Mouse (Mus musculus) T-helper 1 cell (primary cell): ENCODE data around the gene Gipc3.

Experiments used
- in situ Hi-C: fragments of 300-600 bp; cut with MboI, MseI; formaldehyde crosslinking; loops from one replicate; pipeline ENCODE4 v1.15.1; 2025; ENCODE audit warnings: high pct_unique_total_duplicates

Gipc3 gene

DNA sequence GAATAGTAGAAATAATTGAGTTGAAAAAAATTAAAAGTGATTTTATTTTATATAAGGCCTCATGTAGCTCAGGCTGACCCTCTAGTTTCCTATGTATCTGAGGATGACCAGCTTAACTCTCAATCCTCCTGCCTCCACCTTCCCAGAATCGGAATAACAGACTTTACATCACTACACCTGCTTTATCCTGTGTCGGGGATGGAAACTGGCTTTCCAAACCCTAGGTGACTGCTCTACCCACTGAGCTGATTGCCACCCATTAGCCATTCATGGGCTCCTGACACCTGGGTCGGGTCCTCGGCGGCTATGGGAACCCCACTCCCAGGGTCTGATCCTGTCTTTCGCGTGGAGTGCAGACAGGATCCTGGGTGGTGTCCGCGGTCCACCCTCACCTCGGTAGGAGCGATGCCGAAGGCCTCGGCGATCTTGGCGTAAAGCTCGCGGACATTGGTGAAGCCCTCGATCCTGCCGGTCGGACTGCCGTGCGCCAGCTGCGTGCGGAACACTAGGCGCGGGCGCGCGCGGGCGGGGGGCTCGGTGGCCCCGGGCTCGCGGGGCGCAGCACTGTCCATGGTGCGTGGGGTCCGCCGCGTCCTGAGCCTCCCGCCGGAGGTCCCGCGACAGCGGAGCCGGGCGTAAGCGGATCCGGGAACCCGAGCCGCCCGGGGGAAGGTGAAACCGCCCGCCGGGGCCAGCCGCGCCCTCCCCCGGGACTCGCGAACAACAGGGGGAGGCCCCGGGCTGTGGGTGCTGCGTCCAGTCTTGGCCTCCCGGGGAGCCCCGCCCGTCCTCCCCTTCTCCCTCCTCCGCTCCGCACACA, at the start of gene Gipc3:
Gene Gipc3, minus strand, starts transcription at position 581 of the 820 bp plus-strand sequence.
- in situ Hi-C loops = no loop called here

- in situ Hi-C loops = loop anchor here (5.0 to 10.0 kb wide), 2 partner anchors 62 to 140 kb away; partner anchors contain the start of gene Nfic
Observed at GRCm38 (mm10) chr10:81392781-81393185, 49.7 kb upstream of the Gipc3 start, which contains the start of gene Smim24. TSS of gene Smim24 (plus strand) at chr10:81393051.

- in situ Hi-C loops = loop anchor here (5.0 to 10.0 kb wide), 2 partner anchors 63 to 140 kb away; partner anchors contain the start of gene Nfic
Observed at GRCm38 (mm10) chr10:81392270-81392669, 49.2 kb upstream of the Gipc3 start.

- in situ Hi-C loops = loop anchor here (5.0 to 10.0 kb wide), 2 partner anchors 64 to 142 kb away; partner anchors contain the start of gene Nfic
Observed at GRCm38 (mm10) chr10:81390678-81390965, 47.6 kb upstream of the Gipc3 start.

DNA sequence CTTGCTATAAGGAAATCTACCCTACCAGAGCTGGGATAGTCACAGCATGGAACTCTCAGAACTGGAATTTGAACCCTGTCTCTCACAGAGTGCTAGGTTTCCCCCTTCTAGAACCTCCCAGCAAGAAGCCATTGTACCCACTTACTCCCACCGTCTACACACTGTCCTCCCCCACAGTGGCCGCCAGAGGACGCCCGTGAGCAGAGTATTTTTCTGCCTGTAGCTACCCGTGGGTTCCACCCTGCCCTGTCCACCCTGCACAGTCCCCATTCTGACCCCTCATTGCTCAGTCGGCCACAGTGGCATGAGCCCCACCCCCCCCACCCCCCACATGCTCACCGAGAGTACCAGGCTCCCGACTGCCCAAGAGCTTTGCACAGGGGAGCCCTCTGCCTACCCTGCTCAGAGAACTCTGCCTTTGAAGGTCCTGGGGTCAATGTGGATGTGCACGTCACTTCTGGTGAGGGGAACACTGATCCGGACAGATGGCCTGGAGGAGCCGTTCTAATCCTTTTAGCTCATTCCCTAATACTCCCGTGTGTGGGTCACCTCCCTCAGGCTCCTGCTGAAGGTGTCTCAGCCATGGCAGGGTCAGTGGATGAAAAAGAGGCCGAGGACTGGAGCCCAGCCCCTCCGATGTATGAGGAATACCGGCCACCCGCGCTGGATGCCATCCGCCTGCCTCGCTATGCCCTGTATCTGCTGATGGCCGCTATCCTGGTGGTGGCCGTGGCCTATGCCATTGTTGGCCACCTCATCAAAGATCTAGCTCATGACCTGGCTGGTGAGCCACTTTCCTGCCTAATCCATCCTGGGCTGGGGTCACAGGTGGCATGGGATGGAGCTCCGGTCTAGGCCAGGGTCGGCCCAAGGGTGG, 47.0 kb upstream of the Gipc3 start:
- in situ Hi-C loops = loop anchor here (5.0 to 10.0 kb wide), 2 partner anchors 65 to 142 kb away; partner anchors contain the start of gene Nfic

DNA sequence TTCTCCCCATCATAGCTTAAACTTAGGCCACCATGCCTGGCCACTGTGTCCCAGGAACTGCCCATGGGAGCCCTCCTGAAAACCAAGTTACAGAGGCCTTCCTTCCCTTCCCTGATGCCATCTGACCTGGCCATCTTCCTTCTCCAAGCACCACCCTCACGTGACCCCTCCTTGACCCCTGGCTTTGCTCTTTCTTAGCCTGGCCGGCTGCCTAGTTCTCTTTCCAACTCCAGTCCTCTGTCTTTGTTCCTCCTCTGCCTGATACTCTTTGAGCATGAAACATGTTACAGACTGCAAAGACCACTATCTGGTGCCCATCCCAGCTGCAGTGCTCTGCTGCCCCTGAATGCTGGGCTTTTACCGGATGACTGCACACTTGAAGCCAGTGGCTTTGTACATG, 46.3 kb upstream of the Gipc3 start:
- in situ Hi-C loops = no loop called here

DNA sequence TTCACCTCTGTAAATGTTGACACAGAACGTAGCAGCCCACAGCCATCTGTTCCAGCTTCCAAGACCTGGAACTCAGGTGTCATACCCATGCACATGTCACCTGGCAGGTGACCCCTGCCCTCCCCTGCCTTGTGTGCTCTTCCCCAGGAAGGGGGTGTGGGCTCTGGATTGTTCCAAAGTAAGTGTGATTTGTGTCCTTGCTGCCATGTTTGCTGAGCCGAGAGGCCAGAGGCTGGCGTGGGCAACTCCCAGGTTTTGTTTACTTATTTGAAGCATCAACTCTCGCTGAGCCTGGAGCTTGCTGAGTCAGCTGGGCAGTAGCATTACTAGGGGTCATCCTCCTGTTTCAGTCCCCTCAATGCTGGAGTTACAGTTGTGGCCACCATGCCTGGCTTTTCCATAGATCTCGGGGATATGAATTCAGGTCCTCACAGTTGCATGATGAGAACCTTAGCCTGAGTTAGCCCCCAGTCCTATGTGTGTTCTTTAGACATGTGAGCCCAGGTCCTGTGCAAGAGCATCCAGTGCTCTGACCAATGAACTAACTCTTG, 45.5 kb upstream of the Gipc3 start, which contains the start of gene Gm48552:
Gene Gm48552, plus strand, starts transcription at position 501 of the 551 bp plus-strand sequence.
- in situ Hi-C loops = no loop called here

GRCm38 (mm10) chr10:81387716-81388115, 44.6 kb upstream of the Gipc3 start:
- in situ Hi-C loops = no loop called here

GRCm38 (mm10) chr10:81385603-81386306, 42.7 kb upstream of the Gipc3 start:
- in situ Hi-C loops = no loop called here

GRCm38 (mm10) chr10:81384605-81384982, 41.5 kb upstream of the Gipc3 start:
- in situ Hi-C loops = no loop called here

DNA sequence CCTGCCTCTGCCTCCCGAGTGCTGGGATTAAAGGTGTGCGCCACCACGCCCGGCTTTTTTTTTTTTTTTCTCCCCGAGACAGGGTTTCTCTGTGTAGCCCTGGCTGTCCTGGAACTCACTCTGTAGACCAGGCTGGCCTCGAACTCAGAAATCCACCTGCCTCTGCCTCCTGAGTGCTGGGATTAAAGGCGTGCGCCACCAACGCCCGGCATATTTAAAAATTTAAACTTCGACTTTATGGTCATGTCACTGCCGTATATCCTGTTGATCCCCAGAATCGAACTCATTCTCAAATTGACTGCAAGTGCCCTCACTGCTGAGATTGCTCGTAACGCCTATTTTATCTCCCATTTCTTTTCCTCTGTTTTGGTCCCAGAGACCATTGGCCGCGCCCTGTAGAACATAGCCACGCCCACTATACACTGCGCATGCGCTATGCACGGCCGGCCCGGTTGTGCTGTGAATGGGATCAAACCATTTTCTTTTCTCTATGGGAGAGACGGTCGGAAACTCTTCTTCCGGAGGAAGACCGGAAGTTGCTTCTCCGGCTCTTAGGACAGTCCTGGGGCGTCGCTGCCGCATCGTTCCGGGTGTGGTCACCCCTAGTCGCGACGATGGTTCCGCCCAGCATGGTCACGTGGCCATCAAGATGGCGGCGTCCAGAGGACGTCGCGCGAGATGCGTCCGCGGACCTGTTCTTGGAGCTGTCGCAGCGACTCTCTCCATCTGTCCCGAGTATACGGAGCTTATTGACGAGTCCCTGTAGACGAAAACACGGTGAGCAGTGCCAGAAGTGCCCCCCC, 40.9 kb upstream of the Gipc3 start, which contains the start of the genes Dohh and Gm48551:
Gene Dohh, plus strand, starts transcription at position 627 of the 803 bp plus-strand sequence.
Gene Gm48551, plus strand, starts transcription at position 665 of the 803 bp plus-strand sequence.
- in situ Hi-C loops = no loop called here

GRCm38 (mm10) chr10:81382039-81382438, 39.0 kb upstream of the Gipc3 start:
- in situ Hi-C loops = no loop called here

DNA sequence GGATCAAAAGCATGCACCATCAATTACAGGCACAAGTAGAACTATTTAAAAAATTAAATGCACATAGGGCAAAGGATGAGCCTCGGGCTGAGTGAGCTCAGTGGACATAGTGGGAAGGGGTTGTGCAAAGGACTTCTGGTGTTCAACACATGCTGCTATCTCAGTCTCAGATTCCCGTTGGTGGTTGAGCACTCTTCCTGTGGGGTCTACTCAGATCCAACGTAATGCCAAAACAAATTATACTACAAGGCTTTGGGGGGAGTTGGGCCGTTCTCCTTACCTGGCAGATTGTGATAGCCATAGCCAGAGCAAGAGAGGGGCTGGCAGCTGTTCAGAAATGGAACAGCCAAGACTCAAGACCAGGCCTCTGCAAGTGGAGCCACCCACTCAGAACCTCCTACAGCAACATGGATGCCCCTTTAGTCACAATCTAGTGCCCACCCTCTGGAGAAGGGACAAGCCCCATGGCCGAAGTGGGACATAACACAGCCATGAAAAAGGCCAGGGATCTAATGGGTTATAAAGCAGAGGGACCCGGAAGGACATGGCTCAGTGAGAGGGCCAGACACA, 36.8 kb upstream of the Gipc3 start:
- in situ Hi-C loops = loop anchor here (10.0 kb wide), 1 partner anchor 555 kb away; the partner anchor contains the start of gene Oaz1

GRCm38 (mm10) chr10:81379183-81379553, 36.1 kb upstream of the Gipc3 start:
- in situ Hi-C loops = loop anchor here (10.0 kb wide), 1 partner anchor 554 kb away; the partner anchor contains the start of gene Oaz1

- in situ Hi-C loops = loop anchor here (10.0 kb wide), 1 partner anchor 554 kb away; the partner anchor contains the start of gene Oaz1
Observed at GRCm38 (mm10) chr10:81378553-81379182, 35.6 kb upstream of the Gipc3 start.

DNA sequence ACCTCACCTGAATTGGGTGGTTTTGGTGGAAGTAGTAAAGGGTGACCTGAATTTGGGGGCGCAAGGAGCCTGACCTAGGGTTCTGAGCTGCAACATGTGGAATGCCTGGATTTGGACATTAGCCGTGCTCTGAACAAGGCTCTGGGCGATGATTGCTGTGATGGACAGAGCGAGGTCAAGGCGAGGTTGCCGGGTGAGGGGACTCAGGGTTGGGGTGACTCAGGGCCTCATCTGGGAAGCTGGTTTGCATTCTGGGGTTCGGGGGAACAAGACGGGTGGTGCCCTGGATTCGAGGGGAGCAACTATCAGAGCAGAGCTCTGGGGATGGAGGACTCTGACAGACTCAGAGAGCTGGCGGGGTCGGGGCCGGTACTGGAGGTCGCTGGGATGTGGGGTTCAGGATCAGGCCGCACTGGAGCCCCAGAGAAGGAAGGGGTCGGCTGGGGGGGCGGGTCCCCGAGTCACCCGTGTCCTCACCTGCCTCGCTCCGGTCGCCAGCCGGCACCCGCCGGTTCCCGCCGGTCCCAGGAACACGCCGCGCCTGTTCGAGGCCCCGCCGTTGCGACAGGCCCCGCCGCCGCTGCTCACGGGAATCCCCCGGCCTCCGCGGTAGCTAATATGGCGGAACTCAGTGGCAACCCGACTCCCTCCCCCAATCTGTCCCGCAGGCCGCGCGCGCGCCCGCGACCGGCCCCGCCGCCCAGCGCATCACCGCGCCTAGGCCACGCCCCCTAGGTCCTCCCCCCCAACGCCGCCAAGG, 34.9 kb upstream of the Gipc3 start, which contains the start of gene Fzr1:
Gene Fzr1, minus strand, starts transcription at position 724 of the 760 bp plus-strand sequence.
- in situ Hi-C loops = loop anchor here (10.0 kb wide), 1 partner anchor 553 kb away; the partner anchor contains the start of gene Oaz1

- in situ Hi-C loops = loop anchor here (10.0 kb wide), 1 partner anchor 553 kb away; the partner anchor contains the start of gene Oaz1
Observed at GRCm38 (mm10) chr10:81377362-81377664, 34.2 kb upstream of the Gipc3 start.
